Mouse (Mus musculus) cerebellum, adult 11-12 months (tissue): ENCODE measurements around the gene 1700029I15Rik.

ENCODE experiments used
- DNase-seq: peaks from one replicate; pipeline ENCODE4 v3.0.0; 2022

1700029I15Rik gene

GRCm38 (mm10) chr2:92381901-92382588, at the start of gene 1700029I15Rik:
Gene 1700029I15Rik (plus strand): TSS chr2:92382538.
- DNase-seq, result peak; percentile 72

DNA sequence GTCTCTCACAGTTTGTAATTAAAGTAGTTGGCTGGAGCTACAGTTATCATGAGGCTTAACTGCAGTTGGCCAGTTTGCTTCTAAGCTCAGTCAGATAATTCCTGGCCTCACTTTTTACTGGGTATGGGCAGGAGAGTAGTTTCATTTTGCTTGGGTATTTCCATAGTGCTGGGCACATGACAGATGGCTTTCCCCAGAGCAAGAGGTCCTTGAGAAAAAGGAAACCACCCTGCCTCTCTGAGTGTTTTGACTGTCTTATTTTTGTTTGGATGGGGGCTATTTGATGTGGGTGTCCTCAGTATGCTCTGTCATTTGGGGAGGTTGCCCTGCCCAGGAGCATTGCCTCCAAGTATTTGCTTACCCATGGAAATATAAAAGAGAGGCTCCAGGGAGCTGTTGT, 39.9 kb upstream of the 1700029I15Rik start:
- no peak for DNase-seq

DNA sequence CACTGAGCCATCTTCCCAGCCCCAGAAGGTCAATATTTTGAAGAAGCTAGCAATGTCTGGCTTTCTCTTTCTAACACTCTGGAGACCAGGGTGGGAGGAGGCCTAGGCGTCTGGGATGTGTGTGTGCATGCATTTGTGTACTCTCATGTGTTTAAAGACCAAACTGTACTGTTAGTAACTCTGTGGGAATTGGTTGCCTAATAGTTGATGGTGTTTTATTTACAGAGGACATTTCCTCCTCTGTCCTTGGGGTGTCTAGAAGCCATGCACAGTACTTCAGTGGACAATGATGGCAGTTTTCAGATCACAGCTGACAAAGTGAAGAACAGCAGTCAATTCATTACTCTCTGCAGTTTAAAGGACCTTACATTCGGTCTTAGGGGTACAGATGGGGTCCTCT, 35.1 kb upstream of the 1700029I15Rik start:
- DNase-seq, result no peak

DNA sequence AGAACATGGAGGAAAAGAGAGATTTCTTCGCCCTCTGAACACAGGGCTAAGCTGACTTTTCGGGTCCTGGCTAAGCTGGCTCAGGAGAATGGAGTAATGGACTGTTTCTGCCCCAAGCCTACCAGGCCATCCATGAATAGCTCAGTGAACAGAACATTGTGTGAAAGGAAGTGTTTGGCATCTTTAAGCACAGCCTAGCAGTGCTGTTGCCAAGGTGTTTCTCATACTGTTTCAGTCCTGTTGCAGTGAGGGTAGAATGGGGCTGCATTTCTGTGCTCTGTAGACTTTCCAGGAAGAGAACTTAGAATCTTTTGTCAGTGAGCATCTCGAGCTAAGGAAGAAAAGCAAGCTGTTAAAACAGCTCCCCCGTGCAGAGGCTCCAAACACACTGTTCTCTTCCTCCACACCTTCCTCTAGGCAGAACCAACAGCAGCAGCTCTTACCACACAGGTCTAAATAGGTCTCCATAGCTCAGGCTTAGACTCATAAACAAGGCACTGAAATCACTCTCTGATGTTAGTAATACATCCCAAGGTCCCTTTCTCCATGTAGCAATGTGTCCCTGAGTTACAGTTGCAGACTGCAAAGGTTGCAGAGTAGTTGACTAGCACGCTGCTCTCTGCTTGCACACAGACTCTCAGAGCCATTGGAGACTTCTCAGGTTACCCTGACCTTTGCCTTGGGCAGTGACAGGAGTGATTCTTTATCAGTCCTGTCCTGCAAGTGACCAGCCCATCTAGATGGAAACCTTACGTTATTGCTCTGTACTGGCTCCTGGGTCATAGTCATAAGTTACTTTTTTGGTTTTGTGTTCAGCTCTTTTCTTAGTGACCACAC, 32.5 kb upstream of the 1700029I15Rik start:
- no peak for DNase-seq

DNA sequence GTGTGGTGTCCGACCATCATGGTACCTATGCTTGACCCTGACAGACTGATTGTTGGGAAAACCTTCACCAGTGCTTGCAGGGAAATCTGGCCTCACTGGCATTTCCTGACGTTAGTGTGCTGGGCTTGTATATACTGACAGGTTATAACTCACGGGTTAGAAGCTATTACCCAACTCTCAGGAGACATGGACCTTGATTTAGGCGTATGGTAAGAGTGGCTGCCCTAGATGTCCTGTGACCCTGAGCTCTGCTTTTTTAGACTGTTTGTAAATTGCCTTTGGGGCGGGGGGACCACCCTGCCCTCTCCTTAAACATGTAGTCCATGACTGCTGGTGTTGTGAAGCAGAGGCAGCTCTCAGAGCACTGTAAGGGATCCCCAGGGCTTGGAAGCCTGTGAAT, 31.7 kb upstream of the 1700029I15Rik start:
- DNase-seq, result no peak

DNA sequence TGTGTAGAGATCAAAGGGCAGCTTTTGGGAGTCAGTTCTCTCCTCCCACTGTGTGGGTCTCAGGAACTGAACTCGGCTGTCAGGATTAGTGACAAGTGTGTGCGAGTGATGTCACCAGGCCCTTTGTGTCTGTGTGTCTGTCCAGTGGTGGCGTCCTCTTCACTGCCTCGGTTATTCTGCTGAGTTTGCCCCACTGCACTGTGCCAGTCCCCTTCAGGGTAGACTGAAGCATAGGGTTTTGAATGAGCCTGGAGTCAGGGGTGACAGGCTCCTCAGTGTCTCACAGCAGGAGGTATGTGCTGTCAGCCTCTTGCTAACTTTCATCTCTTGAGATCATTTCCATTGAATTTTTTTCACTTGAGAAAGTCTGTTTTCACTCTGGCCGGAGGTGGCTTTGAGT, 28.9 kb upstream of the 1700029I15Rik start:
- no peak for DNase-seq

- DNase-seq, result no peak
Measured at GRCm38 (mm10) chr2:92354224-92354623, 28.1 kb upstream of the 1700029I15Rik start.

- DNase-seq, result peak; percentile 23
Measured at GRCm38 (mm10) chr2:92359301-92359700, 23.0 kb upstream of the 1700029I15Rik start.

DNA sequence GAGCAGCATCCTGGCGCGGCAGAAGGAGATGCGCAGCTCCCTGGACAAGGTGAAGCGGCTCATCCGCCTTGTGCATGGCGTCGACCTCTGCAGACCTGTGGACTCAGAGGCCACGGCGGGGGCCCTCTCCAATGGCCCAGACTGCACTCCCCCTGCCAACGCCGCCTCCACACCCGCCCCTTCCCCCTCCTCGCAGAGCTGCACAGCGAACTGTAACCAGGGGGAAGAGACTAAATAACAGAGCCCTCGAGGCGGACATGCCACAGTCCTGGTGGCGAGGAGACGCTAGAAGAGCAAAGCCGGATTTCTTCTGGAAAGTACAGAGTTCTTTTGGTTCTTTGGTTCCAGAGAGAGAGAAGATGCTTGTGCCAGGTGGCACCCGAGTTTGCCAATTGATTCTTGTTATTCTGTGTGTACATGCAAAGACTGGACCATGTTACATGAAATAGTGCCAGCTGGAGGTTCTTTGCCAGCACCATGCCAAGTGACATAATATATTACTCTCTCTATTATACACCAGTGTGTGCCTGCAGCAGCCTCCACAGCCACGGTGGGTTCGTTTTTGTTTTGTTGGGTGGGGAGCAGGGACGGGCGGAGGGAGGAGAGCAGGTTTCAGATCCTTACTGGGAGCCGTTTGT, 22.0 kb upstream of the 1700029I15Rik start:
- peak; percentile 36 for DNase-seq

GRCm38 (mm10) chr2:92360893-92361292, 21.4 kb upstream of the 1700029I15Rik start:
- no peak for DNase-seq

DNA sequence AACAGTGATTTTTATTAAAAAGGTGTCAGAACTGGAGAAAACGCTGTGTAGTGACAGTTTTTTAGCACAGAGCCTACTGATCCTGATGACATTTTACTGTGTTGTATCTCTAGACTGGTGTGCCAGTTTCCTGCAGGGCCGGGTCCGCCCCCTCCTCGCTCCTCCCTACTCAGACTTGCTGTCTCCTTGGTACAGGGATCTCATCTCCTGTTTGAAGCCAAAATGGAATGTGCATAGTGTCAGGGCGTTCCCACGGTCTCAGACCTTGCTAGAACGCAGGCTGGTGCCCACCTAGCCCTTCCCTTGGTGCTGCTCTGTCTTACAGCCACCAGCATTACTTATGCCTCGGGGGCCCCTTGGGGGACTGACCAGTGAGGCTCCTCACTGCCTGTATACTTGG, 20.5 kb upstream of the 1700029I15Rik start:
- no peak for DNase-seq

GRCm38 (mm10) chr2:92362571-92363228, 19.6 kb upstream of the 1700029I15Rik start:
- peak; percentile 12 for DNase-seq

DNA sequence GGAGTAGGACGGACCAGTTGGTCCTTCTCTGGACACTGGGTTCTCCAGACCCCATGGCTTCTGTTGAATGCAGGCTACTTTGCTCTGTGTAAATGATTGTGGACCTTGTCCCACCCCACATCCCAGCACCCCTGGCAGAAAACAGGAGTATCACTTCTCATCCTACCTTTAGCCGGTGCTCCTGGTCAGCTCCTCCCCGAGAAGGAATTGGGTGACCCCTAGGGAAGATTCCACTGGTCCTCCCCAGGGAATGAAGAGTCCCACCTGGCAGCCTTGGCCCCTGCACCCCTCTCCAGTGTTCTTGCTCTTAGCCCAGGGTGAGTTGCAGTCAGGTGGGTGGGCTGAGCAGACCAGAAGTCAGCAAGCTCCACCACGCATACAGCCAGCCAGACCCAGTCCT, 18.3 kb upstream of the 1700029I15Rik start:
- DNase-seq, result no peak

GRCm38 (mm10) chr2:92365568-92365967, 16.8 kb upstream of the 1700029I15Rik start:
- peak; percentile 28 for DNase-seq

DNA sequence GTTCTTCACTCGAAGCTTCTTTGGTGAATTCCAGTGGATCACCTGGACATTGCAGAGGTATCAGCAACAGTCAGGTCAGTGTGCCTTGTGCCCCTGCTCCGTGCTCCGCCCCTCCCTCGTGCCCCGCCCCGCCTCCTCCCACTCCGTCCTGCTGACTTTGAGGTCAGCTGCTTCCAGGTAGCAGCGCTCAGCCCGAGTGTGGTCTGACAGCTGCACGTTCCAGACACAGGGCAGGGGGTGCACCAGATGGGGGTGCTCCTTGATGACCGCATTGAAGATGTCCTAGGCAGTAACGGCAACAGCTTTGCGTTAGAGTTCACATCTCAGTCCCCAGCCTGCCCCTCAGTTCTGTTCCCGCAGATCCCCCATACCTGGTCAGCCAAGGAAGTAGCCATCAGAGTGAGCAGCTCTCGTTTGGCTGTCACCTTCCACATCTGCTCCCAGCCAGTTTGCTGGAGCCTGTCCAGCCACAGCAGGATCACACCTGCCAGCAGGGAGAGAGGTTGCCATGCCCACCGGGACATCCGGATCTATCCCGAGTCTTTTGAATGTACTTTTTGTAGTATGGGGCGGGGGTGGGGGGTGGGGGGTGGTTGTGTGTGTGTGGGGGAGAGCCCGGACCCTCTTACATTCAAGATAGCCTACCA, 14.8 kb upstream of the 1700029I15Rik start:
- peak; percentile 19 for DNase-seq

DNA sequence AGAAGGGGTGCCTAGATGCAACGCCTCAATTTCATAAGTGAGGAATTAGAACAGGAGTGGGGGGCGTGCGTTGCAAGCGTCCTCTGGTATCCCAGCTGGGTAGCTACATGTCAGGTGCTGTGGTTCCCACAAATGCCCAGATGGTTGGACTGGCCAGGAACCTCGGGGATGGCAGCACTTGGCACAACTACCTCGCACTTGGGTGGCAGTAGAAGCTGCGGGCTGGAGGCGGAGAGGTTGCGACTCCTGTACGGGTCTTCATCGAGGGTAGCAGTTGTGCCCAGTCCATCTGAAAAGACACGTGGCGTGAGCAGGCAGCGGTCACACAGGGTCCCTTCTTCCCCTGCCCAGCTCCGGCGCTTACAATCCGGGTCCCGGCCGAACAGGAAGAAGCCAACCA, 12.0 kb upstream of the 1700029I15Rik start:
- peak; percentile 57 for DNase-seq

DNA sequence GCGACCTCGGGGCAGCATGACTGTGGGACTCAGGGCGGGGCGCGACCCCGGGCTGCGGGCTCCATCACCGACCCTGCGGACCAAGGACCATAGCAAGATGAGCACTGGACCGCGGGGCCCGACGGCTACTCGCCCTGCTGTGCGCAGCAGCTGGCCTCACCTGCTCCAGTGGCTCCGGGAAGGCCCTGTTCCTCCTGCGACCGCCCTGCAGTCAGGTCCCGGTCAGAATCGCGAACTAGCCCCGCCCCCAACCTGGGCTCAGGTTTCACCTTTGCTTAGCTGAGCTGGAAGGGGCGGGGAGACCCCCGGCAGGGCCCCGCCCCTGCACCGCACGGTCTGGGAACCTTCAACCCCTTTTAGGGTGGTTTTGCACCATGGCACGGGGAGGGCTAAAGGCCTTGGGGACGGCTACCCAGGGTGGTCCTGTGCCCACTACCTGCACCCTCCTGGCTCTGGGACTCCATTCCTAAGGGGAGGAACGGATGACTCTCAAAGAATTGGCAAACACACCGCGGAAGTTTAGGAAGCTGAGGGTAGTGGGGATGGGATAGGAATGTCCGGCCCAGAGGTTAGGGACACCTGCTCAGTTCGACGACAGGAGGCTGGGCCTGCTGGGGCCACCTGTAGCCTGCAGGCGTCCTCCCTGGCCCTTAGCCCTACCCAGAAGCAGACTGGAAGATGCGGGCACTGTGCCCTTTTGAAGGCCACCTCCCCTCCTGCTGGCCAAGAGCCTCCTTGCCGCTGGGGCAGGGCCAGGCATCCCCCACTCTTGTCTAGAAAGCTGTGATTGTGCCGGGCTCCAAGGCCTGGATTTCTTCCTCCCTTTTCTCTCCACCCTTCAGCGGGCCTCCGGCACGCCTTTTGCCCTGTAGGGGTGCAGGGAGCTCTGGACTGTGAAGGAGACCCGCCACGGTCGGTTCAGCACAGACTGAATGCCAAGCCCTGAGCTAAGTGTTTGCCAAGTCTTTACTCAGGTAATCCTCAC, 11.2 kb upstream of the 1700029I15Rik start:
- peak; percentile 60 for DNase-seq

GRCm38 (mm10) chr2:92371971-92372690, 10.2 kb upstream of the 1700029I15Rik start:
- peak; percentile 32 for DNase-seq

DNA sequence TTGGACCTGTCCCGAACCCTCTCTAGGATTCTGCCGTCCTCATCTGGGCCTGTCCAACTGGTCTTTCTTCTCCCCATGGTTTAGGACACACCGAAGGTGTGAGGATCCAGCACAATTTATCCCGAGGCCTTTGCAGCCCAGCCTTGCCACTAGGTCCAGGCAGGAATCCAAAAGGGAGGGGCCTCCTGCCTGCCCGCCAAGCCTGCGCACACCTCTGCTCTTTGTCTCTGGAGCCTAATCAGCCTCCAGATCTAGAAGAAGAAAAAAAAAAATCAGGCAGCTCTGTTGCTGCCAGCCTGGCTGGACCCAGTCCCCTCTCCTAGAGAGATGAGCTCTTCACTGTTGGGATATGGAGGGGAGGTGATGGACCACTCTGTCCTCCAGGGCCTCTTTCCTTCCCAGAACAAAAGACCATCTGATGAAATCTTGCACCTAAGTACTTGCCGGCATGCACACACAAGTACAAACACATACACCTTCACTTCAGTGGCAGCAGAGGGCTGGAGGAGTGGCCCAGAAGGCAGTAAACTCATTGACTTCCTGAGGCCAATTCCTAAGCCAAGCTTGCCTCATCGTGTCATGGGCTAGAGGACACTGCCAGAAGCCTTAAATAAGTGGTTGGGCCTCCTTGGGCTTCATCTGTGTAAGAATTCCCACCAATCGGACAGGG, 9.4 kb upstream of the 1700029I15Rik start:
- peak; percentile 69 for DNase-seq

- peak; percentile 22 for DNase-seq
Measured at GRCm38 (mm10) chr2:92373437-92373813, 8.9 kb upstream of the 1700029I15Rik start.
